Mouse (Mus musculus) intestine, embryonic 14.5 days (tissue): Measurements from ENCODE around the gene Mepe. TPM values are rescaled to one million over a fixed set of nuclear protein-coding genes. Genes with fewer than 3 reads are reported as not detected.

Experiments
- ATAC-seq: fragments of 200-750 bp; cut with Nextera tagmentation; replicated peaks from 2 replicates; pipeline ENCODE4 v1.8.0; 2017; ENCODE audit warnings: low read depth, moderate number of reproducible peaks, moderate TSS enrichment, moderate library complexity; ENCODE audit not compliant: low FRiP score, low TSS enrichment
- DNase-seq: peaks from one replicate; pipeline ENCODE4 v3.0.0-alpha.2; 2018; ENCODE audit warnings: low spot score
- H3K27ac ChIP-seq: fragments of 300-500 bp; sonication (generic); 2 replicates; pipeline ENCODE4 v1.5.1; 2014; ENCODE audit warnings: low read depth, mild to moderate bottlenecking, control low read depth
- H3K27me3 ChIP-seq: fragments of 300-500 bp; sonication (generic); replicated peaks from 2 replicates; pipeline ENCODE4 v1.6.1; 2014; ENCODE audit warnings: low read length, control low read depth; ENCODE audit not compliant: control insufficient read depth, insufficient read depth
- H3K36me3 ChIP-seq: fragments of 300-500 bp; sonication (generic); 2 replicates; pipeline ENCODE4 v1.6.1; 2014; ENCODE audit warnings: low read length, control low read depth; ENCODE audit not compliant: control insufficient read depth, insufficient read depth
- H3K4me1 ChIP-seq: fragments of 300-500 bp; sonication (generic); replicated peaks from 2 replicates; pipeline ENCODE4 v1.6.1; 2014; ENCODE audit warnings: low read length, control low read depth, mixed read lengths; ENCODE audit not compliant: control insufficient read depth, insufficient read depth
- H3K4me2 ChIP-seq: fragments of 300-500 bp; sonication (generic); 2 replicates; pipeline ENCODE4 v1.6.1; 2014; ENCODE audit warnings: low read length
- H3K4me3 ChIP-seq: fragments of 300-500 bp; sonication (generic); 2 replicates; pipeline ENCODE4 v1.5.1; 2014; ENCODE audit warnings: low read depth, low read length, control low read depth, mixed read lengths
- H3K9ac ChIP-seq: fragments of 300-500 bp; sonication (generic); 2 replicates; pipeline ENCODE4 v1.6.1; 2014; ENCODE audit warnings: mild to moderate bottlenecking, low read length
- H3K9me3 ChIP-seq: fragments of 300-500 bp; sonication (generic); 2 replicates; pipeline ENCODE4 v1.6.1; 2016; ENCODE audit warnings: low read length, control low read depth; ENCODE audit not compliant: control insufficient read depth
- WGBS: fragments of 180-500 bp; shearing (Covaris S2); extraction: QIAGEN DNeasy Blood & Tissue Kit; methylation state at CpG from one replicate; pipeline ENCODE4 v1.1.7; 2014; 5-methylcytosine and 5-hydroxymethylcytosine counted together
- microRNA-seq: library from miRNA; unstranded; fragments of <30 nt; microRNA quantifications from one replicate; pipeline ENCODE4, GENCODE M21; 2016
- polyA plus RNA-seq: library from polyadenylated mRNA; unstranded; fragments of >200 nt; fragmentation: Nextera tagmentation; extraction: Ambion mirVana; gene quantifications from 2 replicates; pipeline ENCODE4 v1.2.1, GENCODE M21; 2014

Mepe gene
- polyA plus RNA-seq, 1 experiment from 2014 or later = not detected

GRCm38 (mm10) chr5:104385521-104385920 lies 60.4 kb downstream of the Mepe start:
- DNase-seq (no peak), ATAC-seq (no peak)
- H3K9ac ChIP-seq = no peak overlapping the region
- H3K4me1 ChIP-seq = no peaks in the 10 kb centered on the region; the same call in 1 of the 2 replicates
- H3K27me3 ChIP-seq = no peaks in the 10 kb centered on the region
- H3K4me2 ChIP-seq = no peak overlapping the region
- no peaks in the 10 kb centered on the region for H3K36me3 ChIP-seq
- 92% methylated on average over 16 of the region's 16 CpGs for WGBS
- no peak overlapping the region for H3K27ac ChIP-seq
- H3K4me3 ChIP-seq = no peak overlapping the region
- no peaks in the 10 kb centered on the region for H3K9me3 ChIP-seq

DNA sequence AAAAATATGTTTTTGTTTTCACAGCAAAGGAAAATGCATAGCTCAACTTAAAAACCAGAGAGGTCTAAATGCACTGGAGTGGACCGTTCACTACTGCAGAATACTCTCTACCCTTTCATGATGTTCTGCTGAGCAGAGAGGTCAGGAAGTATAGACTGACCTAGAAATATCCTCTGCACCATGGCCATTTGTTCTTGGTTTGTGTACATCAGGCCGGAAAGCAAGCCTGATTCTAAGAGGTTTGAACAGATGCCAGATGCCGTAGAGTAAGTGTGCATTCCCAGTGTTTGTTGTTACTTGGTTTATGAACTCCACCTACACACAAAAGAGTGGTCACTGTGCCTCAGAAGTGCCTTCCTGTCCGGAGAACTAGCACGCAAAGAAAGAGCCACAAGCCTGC lies 61.8 kb downstream of the Mepe start:
- no peaks in the 10 kb centered on the region for H3K9me3 ChIP-seq
- 51% methylated on average over 5 of the region's 5 CpGs for WGBS
- no peaks in the 10 kb centered on the region; the same call in 1 of the 2 replicates for H3K4me1 ChIP-seq

More for the DNA sequence above, 61.8 kb downstream of the Mepe start:
- no peak for DNase-seq
- Histone ChIP-seq H3K27me3 (no peaks in the 10 kb centered on the region), H3K36me3 (no peaks in the 10 kb centered on the region), H3K4me3 (no peak overlapping the region), H3K27ac (no peak overlapping the region), H3K9ac (no peak overlapping the region), H3K4me2 (no peak overlapping the region)
- ATAC-seq = no peak

Small RNAs within 50 kb of the gene (microRNA-seq; reads per million reads assigned to microRNA genes)
- not detected for gene Gm23616

Other genes starting within 250 kb of the Mepe start
- not detected in 2 replicates for gene Gm17660, start 247.7 kb upstream of the Mepe start, polyA plus RNA-seq
- gene Sparcl1, start 211.6 kb upstream of the Mepe start, polyA plus RNA-seq = 183 and 203 TPM in 2 replicates
- gene Dspp, start 154.6 kb upstream of the Mepe start, polyA plus RNA-seq = not detected in 2 replicates
- gene Dmp1, start 122.7 kb upstream of the Mepe start, polyA plus RNA-seq = 0.64 and 0.90 TPM in 2 replicates
- 0.08 and 0.16 TPM in 2 replicates for gene Ibsp, start 26.2 kb upstream of the Mepe start, polyA plus RNA-seq
- 2.6 and 91.2 TPM in 2 replicates for gene Spp1, start 109.8 kb downstream of the Mepe start, polyA plus RNA-seq
- gene Pkd2, start 134.1 kb downstream of the Mepe start, polyA plus RNA-seq = 19.6 and 21.7 TPM in 2 replicates
- 12.8 and 13.9 TPM in 2 replicates for gene BC005561, start 183.0 kb downstream of the Mepe start, polyA plus RNA-seq